Mouse (Mus musculus) splenic B cell, adult 2 months (primary cell): ENCODE measurements around the gene Smco1.
A peak's percentile ranks its signal among the peaks of the same experiment; 100 is the strongest.
"Not testable (repeated sequence)": the region's sequence is repeated elsewhere in the genome, so short reads cannot be mapped to it uniquely, and the experiment has no call there.

ENCODE experiments used
- DNase-seq: peaks from one replicate; pipeline ENCODE4 v3.0.0-alpha.2; 2011; ENCODE audit warnings: low read depth, low spot score
- H3K27me3 ChIP-seq: 2 replicates; pipeline ENCODE4 v1.6.1; 2012; ENCODE audit warnings: mild to moderate bottlenecking, low read length, moderate library complexity, mixed read lengths; ENCODE audit not compliant: control insufficient read depth, poor library complexity, insufficient read depth, severe bottlenecking
- H3K36me3 ChIP-seq: 2 replicates; pipeline ENCODE4 v1.6.1; 2012; ENCODE audit warnings: mild to moderate bottlenecking, low read length, moderate library complexity, mixed read lengths; ENCODE audit not compliant: control insufficient read depth, poor library complexity, insufficient read depth, severe bottlenecking

Gene Smco1

GRCm38 (mm10) chr16:32278396-32278795 is 7.1 kb downstream of the Smco1 start:
- peaks cover 3% of the 10 kb centered on the region for H3K36me3 ChIP-seq
- no peaks in the 10 kb centered on the region for H3K27me3 ChIP-seq
- peak; percentile 8 for DNase-seq

- DNase-seq, result no peak
- Histone ChIP-seq H3K36me3 (peaks cover 7% of the 10 kb centered on the region), H3K27me3 (no peaks in the 10 kb centered on the region)
These were observed 8.9 kb downstream of the Smco1 start for GRCm38 (mm10) chr16:32280211-32280610.

GRCm38 (mm10) chr16:32282608-32283007 is 11.3 kb downstream of the Smco1 start:
- Histone ChIP-seq H3K36me3 (peaks cover 10% of the 10 kb centered on the region), H3K27me3 (no peaks in the 10 kb centered on the region)
- no peak for DNase-seq

GRCm38 (mm10) chr16:32291821-32292220 is 20.6 kb downstream of the Smco1 start:
- no peak for DNase-seq
- Histone ChIP-seq H3K27me3 (no peaks in the 10 kb centered on the region), H3K36me3 (peaks cover 25% of the 10 kb centered on the region)

GRCm38 (mm10) chr16:32299617-32300016 is 28.3 kb downstream of the Smco1 start:
- not testable (repeated sequence) for DNase-seq, H3K27me3 ChIP-seq, H3K36me3 ChIP-seq

- Histone ChIP-seq H3K36me3 (peaks cover 3% of the 10 kb centered on the region; the same call in 1 of the 2 replicates), H3K27me3 (no peaks in the 10 kb centered on the region)
- DNase-seq, result no peak
These were observed 31.8 kb downstream of the Smco1 start for GRCm38 (mm10) chr16:32303046-32303445.

- Histone ChIP-seq H3K36me3 (peaks cover 3% of the 10 kb centered on the region; the same call in 1 of the 2 replicates), H3K27me3 (no peaks in the 10 kb centered on the region)
- DNase-seq, result no peak
These were observed 32.6 kb downstream of the Smco1 start for GRCm38 (mm10) chr16:32303886-32304285.

GRCm38 (mm10) chr16:32311970-32312369 is 40.7 kb downstream of the Smco1 start:
- no peak for DNase-seq

GRCm38 (mm10) chr16:32312386-32312785 is 41.1 kb downstream of the Smco1 start:
- H3K27me3 ChIP-seq, result no peaks in the 10 kb centered on the region
- H3K36me3 ChIP-seq, result no peaks in the 10 kb centered on the region
- DNase-seq, result no peak

More at GRCm38 (mm10) chr16:32311970-32312369, 40.7 kb downstream of the Smco1 start:
- H3K27me3 ChIP-seq, result no peaks in the 10 kb centered on the region
- no peaks in the 10 kb centered on the region for H3K36me3 ChIP-seq

- H3K27me3 ChIP-seq, result no peaks in the 10 kb centered on the region
- no peak for DNase-seq
- H3K36me3 ChIP-seq, result no peaks in the 10 kb centered on the region
These were observed 41.6 kb downstream of the Smco1 start for GRCm38 (mm10) chr16:32312859-32313258.

- DNase-seq, result no peak
- Histone ChIP-seq H3K27me3 (no peaks in the 10 kb centered on the region), H3K36me3 (no peaks in the 10 kb centered on the region)
These were observed 45.3 kb downstream of the Smco1 start for GRCm38 (mm10) chr16:32316601-32317000.

- no peak for DNase-seq
- H3K36me3 ChIP-seq, result no peaks in the 10 kb centered on the region
- H3K27me3 ChIP-seq, result no peaks in the 10 kb centered on the region
These were observed 52.7 kb downstream of the Smco1 start for GRCm38 (mm10) chr16:32323953-32324352.
